Mouse (Mus musculus) myocyte (in vitro differentiated cells): ENCODE results near the gene Pde4d. TPM values are rescaled to one million over a fixed set of nuclear protein-coding genes. Genes with fewer than 3 reads are reported as not detected.

Source experiments
- H3K27me3 ChIP-seq: one replicate; pipeline ENCODE4 v1.6.1; 2011; ENCODE audit not compliant: control insufficient read depth, insufficient read depth, insufficient read length
- H3K36me3 ChIP-seq: one replicate; pipeline ENCODE4 v1.6.1; 2011; ENCODE audit not compliant: control insufficient read depth, insufficient read depth
- H3K4me2 ChIP-seq: one replicate; pipeline ENCODE4 v1.6.1; 2011; ENCODE audit warnings: low read depth, control low read depth
- H3K4me3 ChIP-seq: one replicate; pipeline ENCODE4 v1.5.1; 2011; ENCODE audit warnings: mild to moderate bottlenecking, control low read depth, moderate library complexity
- H3K79me2 ChIP-seq: one replicate; pipeline ENCODE4 v1.6.1; 2011; ENCODE audit not compliant: control insufficient read depth, insufficient read depth
- H3ac ChIP-seq: one replicate; pipeline ENCODE4 v1.6.1; 2011; ENCODE audit not compliant: control insufficient read depth, insufficient read length
- CEBPB ChIP-seq: IDR thresholded peaks from 2 replicates; pipeline ENCODE4 v1.6.1; 2011; ENCODE audit warnings: mild to moderate bottlenecking, moderate library complexity; ENCODE audit not compliant: poor library complexity, insufficient read depth, severe bottlenecking
- E2F4 ChIP-seq: IDR thresholded peaks from one replicate; pipeline ENCODE4 v1.6.1; 2011; ENCODE audit warnings: mild to moderate bottlenecking, control low read depth, moderate library complexity; ENCODE audit not compliant: insufficient read depth
- MAX ChIP-seq: IDR thresholded peaks from one replicate; pipeline ENCODE4 v1.6.1; 2011; ENCODE audit warnings: low read depth, mild to moderate bottlenecking, control low read depth
- MYOD1 ChIP-seq, 3 experiments: IDR thresholded peaks; one replicate each; pipeline ENCODE4 v1.6.1; 2011; ENCODE audit warnings: control low read depth in 2 of 3, low read depth in 2 of 3, mild to moderate bottlenecking in 2 of 3, moderate library complexity in 1 of 3; ENCODE audit not compliant: insufficient read length in 2 of 3, control insufficient read depth in 1 of 3
- MYOG ChIP-seq, 3 experiments: IDR thresholded peaks; one replicate each; pipeline ENCODE4 v1.6.1; 2011; ENCODE audit warnings: control low read depth in 2 of 3, low read depth in 2 of 3, mild to moderate bottlenecking in 2 of 3; ENCODE audit not compliant: insufficient read length in 2 of 3, control insufficient read depth in 1 of 3, insufficient read depth in 1 of 3
- POLR2A ChIP-seq: IDR thresholded peaks from one replicate; pipeline ENCODE4 v1.6.1; 2011; ENCODE audit warnings: low read depth, mild to moderate bottlenecking, control low read depth, moderate library complexity; ENCODE audit not compliant: insufficient read length
- POLR2AphosphoS2 ChIP-seq: IDR thresholded peaks from one replicate; pipeline ENCODE4 v1.6.1; 2011; ENCODE audit warnings: low read depth, control low read depth; ENCODE audit not compliant: insufficient read length
- REST ChIP-seq: IDR thresholded peaks from one replicate; pipeline ENCODE4 v1.6.1; 2011; ENCODE audit warnings: mild to moderate bottlenecking, control low read depth, moderate library complexity; ENCODE audit not compliant: insufficient read depth, insufficient read length
- SRF ChIP-seq: IDR thresholded peaks from one replicate; pipeline ENCODE4 v1.6.1; 2011; ENCODE audit warnings: low read depth; ENCODE audit not compliant: control insufficient read depth, insufficient read length
- TCF12 ChIP-seq: IDR thresholded peaks from one replicate; pipeline ENCODE4 v1.6.1; 2011; ENCODE audit warnings: mild to moderate bottlenecking, control low read depth; ENCODE audit not compliant: poor library complexity, insufficient read depth, severe bottlenecking
- TCF3 ChIP-seq: IDR thresholded peaks from one replicate; pipeline ENCODE4 v1.6.1; 2011; ENCODE audit warnings: low read depth, control low read depth; ENCODE audit not compliant: insufficient read length
- USF1 ChIP-seq: IDR thresholded peaks from one replicate; pipeline ENCODE4 v1.6.1; 2011; ENCODE audit warnings: low read depth, mild to moderate bottlenecking, control low read depth, moderate library complexity
- polyA plus RNA-seq: library from polyadenylated mRNA; unstranded; fragments of >200 nt; fragmentation: generic; extraction: Trizol; gene quantifications from one replicate; pipeline ENCODE4 v1.2.1, GENCODE M21; 2012; ENCODE audit warnings: missing spikeins

Pde4d gene
- polyA plus RNA-seq, 1 experiment = 8.2 TPM

- Histone ChIP-seq H3K27me3 (no peaks in the 10 kb centered on the region), H3ac (no peak overlapping the region), H3K4me3 (no peak overlapping the region), H3K4me2 (no peak overlapping the region), H3K79me2 (no peaks in the 10 kb centered on the region), H3K36me3 (no peaks in the 10 kb centered on the region)
- TF ChIP-seq SRF (no peak), MAX (no peak), TCF12 (no peak), MYOG (IDR thresholded peaks at IDR 0.05; ENCODE audit: control insufficient read depth in 1 of 3, insufficient read depth in 1 of 3, insufficient read length in 2 of 3, low read depth in 2 of 3) (no peak), E2F4 (no peak), MYOD1 (IDR thresholded peaks at IDR 0.05; ENCODE audit: control insufficient read depth in 1 of 3, insufficient read length in 2 of 3, low read depth in 2 of 3) (no peak)
Measured at GRCm38 (mm10) chr13:109926277-109926920, 1476.7 kb downstream of the Pde4d start.

GRCm38 (mm10) chr13:109927782-109928181, 1478.0 kb downstream of the Pde4d start:
- Histone ChIP-seq H3K79me2 (no peaks in the 10 kb centered on the region), H3K4me2 (no peak overlapping the region), H3ac (no peak overlapping the region), H3K27me3 (no peaks in the 10 kb centered on the region), H3K4me3 (no peak overlapping the region), H3K36me3 (no peaks in the 10 kb centered on the region)
- TF ChIP-seq REST (no peak), USF1 (no peak), MYOD1 (IDR thresholded peaks at IDR 0.05; ENCODE audit: control insufficient read depth in 1 of 3, insufficient read length in 2 of 3, low read depth in 2 of 3) (no peak), TCF3 (no peak), POLR2A (no peak), MAX (no peak), POLR2AphosphoS2 (no peak), E2F4 (no peak), MYOG (IDR thresholded peaks at IDR 0.05; ENCODE audit: control insufficient read depth in 1 of 3, insufficient read depth in 1 of 3, insufficient read length in 2 of 3, low read depth in 2 of 3) (no peak), TCF12 (no peak), CEBPB (no peak), SRF (no peak)

GRCm38 (mm10) chr13:109932688-109933087, 1482.9 kb downstream of the Pde4d start:
- no peak overlapping the region for H3K4me2 ChIP-seq
- H3K27me3 ChIP-seq = no peaks in the 10 kb centered on the region
- H3K36me3 ChIP-seq = no peaks in the 10 kb centered on the region
- H3K4me3 ChIP-seq = no peak overlapping the region
- TF ChIP-seq E2F4 = no peak
- no peak for TF ChIP-seq TCF12
- TF ChIP-seq POLR2A = no peak
- TF ChIP-seq CEBPB = no peak
- TF ChIP-seq REST = no peak
- TF ChIP-seq TCF3 = no peak
- no peak for TF ChIP-seq MYOD1 (IDR thresholded peaks at IDR 0.05; ENCODE audit: control insufficient read depth in 1 of 3, insufficient read length in 2 of 3, low read depth in 2 of 3)
- no peak for TF ChIP-seq MYOG (IDR thresholded peaks at IDR 0.05; ENCODE audit: control insufficient read depth in 1 of 3, insufficient read depth in 1 of 3, insufficient read length in 2 of 3, low read depth in 2 of 3)
- no peak for TF ChIP-seq POLR2AphosphoS2
- no peak for TF ChIP-seq USF1
- TF ChIP-seq MAX = no peak
- no peak for TF ChIP-seq SRF
- H3K79me2 ChIP-seq = no peaks in the 10 kb centered on the region
- no peak overlapping the region for H3ac ChIP-seq

GRCm38 (mm10) chr13:109933554-109933953, 1483.8 kb downstream of the Pde4d start:
- TF ChIP-seq TCF12 (no peak), MAX (no peak), USF1 (no peak), CEBPB (no peak), POLR2AphosphoS2 (no peak), REST (no peak)
- H3ac ChIP-seq = no peak overlapping the region
- no peaks in the 10 kb centered on the region for H3K27me3 ChIP-seq
- no peak overlapping the region for H3K4me2 ChIP-seq
- H3K79me2 ChIP-seq = no peaks in the 10 kb centered on the region
- H3K4me3 ChIP-seq = no peak overlapping the region
- H3K36me3 ChIP-seq = no peaks in the 10 kb centered on the region

GRCm38 (mm10) chr13:109936866-109937265, 1487.1 kb downstream of the Pde4d start:
- H3K79me2 ChIP-seq = no peaks in the 10 kb centered on the region
- no peak overlapping the region for H3ac ChIP-seq
- no peak overlapping the region for H3K4me2 ChIP-seq
- no peaks in the 10 kb centered on the region for H3K27me3 ChIP-seq
- no peak for TF ChIP-seq MAX
- no peak for TF ChIP-seq USF1
- TF ChIP-seq REST = no peak
- TF ChIP-seq SRF = no peak
- TF ChIP-seq E2F4 = no peak
- TF ChIP-seq MYOG (IDR thresholded peaks at IDR 0.05; ENCODE audit: control insufficient read depth in 1 of 3, insufficient read depth in 1 of 3, insufficient read length in 2 of 3, low read depth in 2 of 3) = no peak
- TF ChIP-seq TCF3 = no peak
- no peak for TF ChIP-seq MYOD1 (IDR thresholded peaks at IDR 0.05; ENCODE audit: control insufficient read depth in 1 of 3, insufficient read length in 2 of 3, low read depth in 2 of 3)
- TF ChIP-seq POLR2AphosphoS2 = no peak
- no peak for TF ChIP-seq POLR2A
- no peak for TF ChIP-seq TCF12
- TF ChIP-seq CEBPB = no peak
- H3K36me3 ChIP-seq = no peaks in the 10 kb centered on the region
- H3K4me3 ChIP-seq = no peak overlapping the region
